Mouse (Mus musculus) cerebellum, postnatal 4 days (tissue): ENCODE results near the gene Hist1h3e.
"Not testable (repeated sequence)": the region's sequence is repeated elsewhere in the genome, so short reads cannot be mapped to it uniquely, and the experiment has no call there.

Experiments
- DNase-seq, 2 experiments: peaks; one replicate each; pipeline ENCODE4 v3.0.0; 2022; ENCODE audit warnings: low spot score in 2 of 2, mixed read lengths in 1 of 2

Hist1h3e gene

DNA sequence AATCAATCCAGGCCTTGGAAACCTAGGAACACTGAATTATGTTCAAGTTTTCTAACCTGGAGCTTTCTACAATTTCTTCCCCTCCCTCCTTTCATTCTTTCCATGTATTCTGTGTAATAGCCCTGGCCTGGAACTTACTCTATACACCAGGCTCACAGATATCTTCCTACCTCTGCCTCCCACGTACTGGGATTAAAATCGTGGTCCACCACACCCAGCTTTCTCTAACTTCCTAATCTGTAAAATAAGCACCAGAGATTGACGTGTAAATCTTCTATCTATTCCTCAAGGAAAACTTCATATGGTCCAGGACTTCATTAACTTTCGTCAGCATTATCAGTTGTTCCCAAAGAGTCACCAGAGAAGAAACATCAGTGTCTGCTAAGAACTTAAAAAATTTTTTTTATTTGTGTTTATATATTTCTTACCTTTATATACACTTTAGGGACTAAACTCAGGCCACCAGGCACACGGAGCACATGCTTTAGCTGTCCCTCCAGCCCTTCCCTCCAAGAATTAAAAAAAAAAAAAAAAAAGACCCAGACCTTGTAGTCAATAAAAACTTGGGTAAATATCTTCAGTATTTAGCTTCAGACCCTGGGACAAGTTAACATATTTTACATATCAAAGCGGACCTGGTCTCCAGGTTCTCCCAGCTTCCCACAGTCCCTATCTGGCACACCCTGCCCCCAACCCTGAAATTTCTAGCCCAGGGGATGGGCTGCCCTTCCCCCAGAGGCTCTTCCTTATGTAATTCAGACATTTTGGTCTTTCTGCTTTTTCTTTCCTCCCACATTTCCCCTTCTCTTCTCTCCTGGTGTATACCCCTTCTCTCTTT, 20.3 kb upstream of the Hist1h3e start:
- no peak for DNase-seq

DNA sequence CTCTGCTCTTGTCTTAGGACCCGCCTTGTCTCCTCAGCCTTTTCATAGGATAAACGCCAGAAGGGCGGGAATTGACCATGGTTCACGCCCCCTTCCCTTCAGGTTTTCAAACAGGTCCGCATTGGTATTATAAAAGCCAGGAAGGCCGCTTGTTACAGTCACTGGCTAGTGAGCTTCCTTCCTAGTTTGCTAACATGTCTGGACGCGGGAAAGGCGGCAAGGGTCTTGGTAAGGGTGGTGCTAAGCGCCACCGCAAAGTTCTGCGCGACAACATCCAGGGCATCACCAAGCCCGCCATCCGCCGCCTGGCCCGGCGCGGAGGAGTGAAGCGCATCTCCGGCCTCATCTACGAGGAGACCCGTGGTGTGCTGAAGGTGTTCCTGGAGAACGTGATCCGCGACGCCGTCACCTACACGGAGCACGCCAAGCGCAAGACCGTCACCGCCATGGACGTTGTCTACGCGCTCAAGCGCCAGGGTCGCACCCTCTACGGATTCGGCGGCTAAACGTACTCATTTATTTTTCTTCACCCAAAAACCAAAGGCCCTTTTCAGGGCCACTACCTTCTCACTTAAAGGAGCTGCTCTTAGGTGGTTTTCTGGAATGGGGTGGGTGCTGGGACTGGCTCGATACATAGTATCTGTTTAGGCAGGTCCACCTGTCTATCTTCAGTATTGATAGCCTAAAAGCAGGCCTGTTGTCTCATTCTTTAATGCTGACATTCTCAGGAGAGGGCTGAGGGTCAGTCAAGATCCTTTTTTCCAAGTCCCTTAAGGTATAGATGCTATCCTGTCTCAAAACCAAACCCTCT, 19.4 kb upstream of the Hist1h3e start, which contains the start of gene Hist1h4d:
Hist1h4d (plus strand) TSS at position 191 of the 811 bp plus-strand sequence.
- peak; percentile 77 to 95 for DNase-seq

DNA sequence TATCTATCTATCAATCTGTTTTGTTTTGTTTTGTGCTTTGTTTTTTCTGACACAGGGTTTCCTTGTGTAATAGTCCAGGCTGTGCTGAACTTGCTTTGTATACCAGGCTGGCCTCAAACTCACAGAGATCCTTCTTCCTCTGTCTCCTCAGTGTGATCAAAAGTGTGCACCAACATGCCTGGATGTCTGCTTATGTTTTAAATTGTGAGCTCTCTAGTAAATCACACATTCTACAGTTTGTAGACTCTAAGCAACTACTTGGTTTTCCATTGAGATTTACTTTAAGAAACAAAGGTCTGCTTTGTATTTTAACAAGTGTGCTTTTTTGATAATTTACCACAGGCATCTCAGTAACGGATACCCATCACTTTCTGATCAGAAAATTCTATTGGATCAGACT, 15.7 kb upstream of the Hist1h3e start:
- no peak for DNase-seq

DNA sequence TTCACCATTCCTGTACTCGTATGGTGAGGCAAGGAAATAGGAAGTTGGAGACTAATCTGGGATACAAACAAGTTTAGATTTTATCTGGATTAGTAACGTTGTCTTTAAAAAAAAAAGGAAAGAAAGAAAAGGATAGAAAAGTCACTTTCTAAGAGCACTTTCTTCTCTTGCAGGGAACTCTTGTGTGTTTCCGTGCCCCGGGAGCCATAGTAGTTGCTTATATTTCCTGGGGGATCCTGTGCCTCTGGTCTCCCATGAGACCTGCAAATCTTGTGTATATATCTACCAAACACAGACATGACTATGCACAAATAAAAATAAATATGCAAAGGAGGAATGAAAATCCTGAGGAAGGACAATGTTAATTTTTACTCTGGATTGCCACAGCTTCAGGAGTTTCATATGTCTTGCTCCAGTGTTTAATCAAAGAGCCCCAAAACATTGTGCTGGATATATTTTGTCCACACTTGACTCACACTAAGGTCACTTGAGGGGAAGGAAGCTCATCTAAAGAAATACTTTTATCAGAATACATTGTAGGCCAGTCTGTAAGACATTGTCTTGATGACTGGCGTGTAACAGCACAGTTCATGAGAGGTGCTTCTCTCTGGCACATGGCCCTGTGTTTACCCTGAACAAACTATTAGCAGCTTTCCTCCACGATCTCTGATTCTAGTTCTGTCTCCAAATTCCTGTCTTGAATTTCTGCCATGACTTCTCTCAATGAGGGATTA, 14.9 kb upstream of the Hist1h3e start:
- no peak for DNase-seq

DNA sequence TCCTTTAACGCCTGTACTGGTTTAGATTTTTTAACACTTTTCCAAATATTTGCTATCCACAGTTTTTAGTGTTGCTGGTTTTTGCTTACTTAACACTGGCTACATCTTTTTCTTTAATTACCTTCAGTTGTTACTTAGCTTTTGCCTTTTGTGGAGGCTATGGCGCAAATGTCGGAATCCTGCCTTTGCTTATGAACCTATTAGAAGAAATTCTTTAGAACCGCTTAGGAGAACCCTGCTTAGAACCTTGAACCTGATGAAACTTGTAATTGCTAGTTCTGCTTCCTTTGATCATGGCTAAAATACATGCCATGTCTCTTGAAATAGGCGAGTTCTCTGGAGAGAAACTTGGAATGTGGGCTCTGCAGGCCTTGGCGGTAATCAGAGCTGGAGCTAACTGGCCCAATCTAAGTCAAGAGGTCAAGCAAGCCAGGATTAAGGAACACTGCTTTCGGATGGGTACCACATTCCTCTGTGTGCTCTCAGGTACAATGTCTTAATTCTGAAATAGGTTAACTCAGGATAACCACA, 14.2 kb upstream of the Hist1h3e start:
- DNase-seq: no peak

DNA sequence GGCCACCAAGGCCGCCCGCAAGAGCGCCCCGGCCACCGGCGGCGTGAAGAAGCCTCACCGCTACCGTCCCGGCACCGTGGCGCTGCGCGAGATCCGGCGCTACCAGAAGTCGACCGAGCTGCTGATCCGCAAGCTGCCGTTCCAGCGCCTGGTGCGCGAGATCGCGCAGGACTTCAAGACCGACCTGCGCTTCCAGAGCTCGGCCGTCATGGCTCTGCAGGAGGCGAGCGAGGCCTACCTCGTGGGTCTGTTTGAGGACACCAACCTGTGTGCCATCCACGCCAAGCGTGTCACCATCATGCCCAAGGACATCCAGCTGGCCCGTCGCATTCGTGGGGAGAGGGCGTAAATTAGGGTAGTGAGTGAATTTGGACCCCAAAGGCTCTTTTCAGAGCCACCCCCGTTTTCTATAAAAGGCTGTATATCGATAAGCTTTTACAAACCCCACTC, 13.7 kb upstream of the Hist1h3e start:
- DNase-seq: not testable (repeated sequence)

DNA sequence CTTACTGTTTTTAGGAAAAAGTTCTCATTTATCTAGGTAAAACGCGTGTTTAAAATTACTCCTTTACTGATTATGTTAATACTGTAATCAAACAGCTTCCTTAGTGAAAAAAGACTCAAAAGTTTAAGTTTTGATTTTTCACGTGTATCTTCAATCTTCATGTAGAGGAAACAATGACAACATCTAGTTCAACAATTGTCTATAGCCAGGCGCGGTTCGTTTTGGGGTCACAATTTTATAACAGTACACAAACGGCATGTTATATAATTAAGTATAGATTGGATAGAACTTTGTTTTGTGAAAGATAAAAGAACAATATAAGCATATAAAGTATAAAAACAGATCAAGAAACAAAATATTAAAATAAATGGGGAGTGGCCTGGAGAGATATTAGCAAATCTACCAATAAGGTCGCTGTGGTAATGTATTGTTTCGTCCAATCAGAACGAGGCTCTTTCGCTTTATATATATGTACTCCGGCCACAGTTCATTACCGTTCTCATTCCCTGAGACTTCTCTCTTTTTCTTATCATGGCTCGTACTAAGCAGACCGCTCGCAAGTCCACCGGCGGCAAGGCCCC, 13.2 kb upstream of the Hist1h3e start, which contains the start of gene Hist1h3d:
Hist1h3d (plus strand) TSS at position 493 of the 581 bp plus-strand sequence.
- no peak for DNase-seq

DNA sequence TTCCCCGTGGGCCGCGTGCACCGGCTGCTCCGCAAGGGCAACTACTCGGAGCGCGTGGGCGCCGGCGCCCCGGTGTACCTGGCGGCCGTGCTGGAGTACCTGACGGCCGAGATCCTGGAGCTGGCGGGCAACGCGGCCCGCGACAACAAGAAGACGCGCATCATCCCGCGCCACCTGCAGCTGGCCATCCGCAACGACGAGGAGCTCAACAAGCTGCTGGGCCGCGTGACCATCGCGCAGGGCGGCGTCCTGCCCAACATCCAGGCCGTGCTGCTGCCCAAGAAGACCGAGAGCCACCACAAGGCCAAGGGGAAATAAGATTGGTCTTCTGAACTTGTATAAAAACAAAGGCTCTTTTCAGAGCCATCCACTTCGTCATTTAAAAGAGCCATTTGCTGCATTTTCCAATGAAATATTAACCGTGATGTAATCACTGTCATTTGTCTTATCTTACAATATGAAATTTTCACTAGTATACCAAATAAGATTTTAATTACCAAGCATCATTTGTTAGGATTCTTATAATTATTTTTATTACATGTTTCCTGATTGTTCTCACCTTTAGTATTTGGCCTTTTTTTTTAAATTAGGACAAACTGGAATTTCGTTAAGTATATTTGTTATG, 12.5 kb upstream of the Hist1h3e start:
- DNase-seq: not testable (repeated sequence)

DNA sequence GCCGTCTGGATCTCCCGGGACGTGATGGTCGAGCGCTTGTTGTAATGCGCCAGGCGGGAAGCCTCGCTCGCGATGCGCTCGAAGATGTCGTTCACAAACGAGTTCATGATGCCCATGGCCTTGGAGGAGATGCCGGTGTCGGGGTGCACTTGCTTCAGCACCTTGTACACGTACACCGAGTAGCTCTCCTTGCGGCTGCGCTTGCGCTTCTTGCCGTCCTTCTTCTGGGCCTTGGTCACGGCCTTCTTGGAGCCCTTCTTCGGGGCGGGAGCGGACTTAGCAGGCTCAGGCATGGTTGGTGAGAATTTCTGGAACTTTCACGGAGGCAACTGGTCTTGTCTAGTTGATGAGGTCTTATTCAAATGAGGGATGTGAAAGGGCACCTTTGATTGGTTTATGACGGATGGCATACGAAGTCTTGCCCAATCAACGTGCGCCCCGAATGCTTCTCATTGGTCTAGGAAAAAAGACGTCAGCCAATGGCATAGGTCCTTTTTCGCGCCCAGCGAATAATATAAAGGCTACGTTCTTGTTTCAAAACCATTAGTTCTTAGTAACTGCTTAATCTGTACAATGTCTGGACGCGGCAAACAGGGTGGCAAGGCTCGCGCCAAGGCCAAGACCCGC, 11.8 kb upstream of the Hist1h3e start, which contains the start of the genes Hist1h2bf and Hist1h2ad:
Hist1h2bf (minus strand) TSS at position 299 of the 627 bp plus-strand sequence.
Hist1h2ad (plus strand) TSS at position 484 of the 627 bp plus-strand sequence.
- peak; percentile 69 to 87 for DNase-seq

DNA sequence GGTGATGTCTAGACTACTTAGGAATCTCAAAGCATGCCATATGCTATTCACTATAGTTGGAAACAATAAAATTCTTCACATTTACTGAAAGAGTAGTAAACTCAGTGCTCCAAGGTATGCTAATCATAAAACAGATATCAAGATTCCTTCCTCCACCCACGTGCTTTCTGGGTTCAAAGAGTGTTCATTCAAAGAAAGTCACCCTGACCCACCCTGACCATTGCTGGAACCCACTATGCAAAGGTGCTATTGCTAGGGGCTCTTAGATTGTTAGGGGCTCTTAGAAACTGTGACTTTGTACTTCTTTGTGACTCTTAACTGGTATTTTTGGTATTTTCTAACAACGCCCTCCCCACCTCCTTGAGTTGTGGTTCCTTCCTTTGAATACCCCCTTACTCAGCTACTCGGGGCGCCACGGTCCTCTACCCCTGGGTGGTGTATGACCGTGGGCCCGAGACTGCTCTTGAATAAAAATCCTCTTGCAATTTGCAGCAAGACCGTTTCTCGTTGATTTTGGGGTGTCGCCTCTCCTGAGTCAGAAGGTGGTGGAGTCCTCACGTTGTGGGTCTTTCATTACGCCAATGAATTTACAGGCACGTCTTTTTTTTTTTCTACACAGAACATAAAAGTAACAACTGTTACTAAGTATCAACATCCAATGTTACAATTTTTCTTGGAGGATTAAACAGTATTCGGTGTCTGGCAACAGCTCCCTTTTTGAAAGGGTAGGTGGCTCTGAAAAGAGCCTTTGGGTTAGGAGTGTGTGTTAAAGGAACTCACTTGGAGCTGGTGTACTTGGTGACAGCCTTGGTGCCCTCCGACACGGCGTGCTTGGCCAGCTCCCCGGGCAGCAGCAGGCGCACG, 11.1 kb upstream of the Hist1h3e start:
- DNase-seq: not testable (repeated sequence)

DNA sequence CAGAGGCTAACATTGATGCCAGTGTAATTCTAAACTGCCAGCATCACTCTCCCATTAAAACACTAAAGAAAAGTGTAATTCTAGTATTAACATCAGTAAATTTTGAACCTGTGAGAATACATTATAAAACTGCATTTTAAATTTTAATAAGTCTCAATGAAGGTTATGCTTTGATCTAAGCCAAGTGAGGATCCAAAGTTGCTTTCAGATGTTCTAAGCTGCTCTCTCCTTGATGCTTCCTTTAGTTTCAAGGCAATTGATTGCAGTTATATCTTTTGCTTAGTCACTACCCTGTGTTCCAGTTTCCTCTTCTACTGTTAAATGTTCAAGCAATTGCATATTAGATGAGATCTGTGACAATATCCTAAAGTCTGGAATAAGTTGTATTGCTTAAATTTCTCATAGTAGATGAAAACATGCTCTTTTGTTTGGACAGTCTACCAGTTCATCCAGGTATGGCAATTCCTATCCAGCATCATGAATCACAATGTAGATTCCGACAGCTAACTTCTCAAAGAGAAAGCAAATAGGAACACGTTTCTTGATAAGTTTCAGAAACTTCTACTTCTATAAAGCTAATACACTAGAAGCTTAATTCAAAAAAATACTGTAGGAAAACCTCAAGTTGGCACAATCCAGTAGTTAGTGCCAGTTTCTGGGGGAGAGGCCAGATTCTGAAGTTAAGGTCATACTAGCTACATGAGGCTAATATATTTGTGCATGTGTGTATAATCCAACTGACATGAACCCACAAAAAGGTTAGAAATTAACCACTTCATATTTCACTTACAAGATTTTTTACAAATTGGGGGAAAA, 10.3 kb upstream of the Hist1h3e start:
- no peak for DNase-seq

DNA sequence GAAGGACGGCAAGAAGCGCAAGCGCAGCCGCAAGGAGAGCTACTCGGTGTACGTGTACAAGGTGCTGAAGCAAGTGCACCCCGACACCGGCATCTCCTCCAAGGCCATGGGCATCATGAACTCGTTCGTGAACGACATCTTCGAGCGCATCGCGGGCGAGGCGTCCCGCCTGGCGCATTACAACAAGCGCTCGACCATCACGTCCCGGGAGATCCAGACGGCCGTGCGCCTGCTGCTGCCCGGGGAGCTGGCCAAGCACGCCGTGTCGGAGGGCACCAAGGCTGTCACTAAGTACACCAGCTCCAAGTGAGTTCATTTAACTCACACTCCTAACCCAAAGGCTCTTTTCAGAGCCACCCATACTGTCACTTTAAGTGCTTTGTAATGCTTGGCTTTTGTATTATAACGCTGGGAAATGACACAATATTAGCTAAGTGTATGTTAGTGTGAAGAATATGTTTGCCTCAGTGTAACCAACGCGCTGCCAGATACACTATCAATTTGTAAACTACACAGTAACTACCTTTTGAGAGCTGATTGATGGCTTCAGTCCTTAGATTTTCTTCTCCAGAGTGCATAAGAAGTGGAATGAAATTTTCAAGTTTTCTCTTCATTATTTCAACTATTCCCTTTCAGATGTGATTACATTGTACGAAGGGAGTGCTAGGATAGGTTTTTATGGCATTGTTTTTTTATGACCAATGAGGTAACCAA, 9.5 kb upstream of the Hist1h3e start:
- not testable (repeated sequence) for DNase-seq

DNA sequence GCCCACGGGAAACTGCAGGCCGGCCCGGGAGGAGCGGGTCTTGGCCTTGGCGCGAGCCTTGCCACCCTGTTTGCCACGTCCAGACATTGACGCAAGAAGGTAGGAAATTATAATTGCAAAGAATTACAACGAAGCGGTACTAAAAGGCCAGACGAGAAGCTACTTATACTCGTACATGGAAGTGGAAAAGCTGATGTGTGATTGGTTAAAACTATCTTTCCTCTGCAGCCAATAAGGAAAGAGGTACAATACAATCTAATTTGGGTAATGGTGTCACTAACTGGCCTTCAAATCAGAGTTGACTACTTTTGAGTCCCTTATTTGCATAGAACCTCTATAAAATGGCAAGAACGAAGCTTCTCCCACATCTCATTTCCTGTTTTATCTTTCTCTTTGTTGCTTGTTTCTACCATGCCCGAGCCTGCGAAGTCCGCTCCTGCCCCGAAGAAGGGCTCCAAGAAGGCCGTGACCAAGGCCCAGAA, 8.9 kb upstream of the Hist1h3e start, which contains the start of the genes Hist1h2ae and Hist1h2bg:
Hist1h2ae (minus strand) TSS at position 199 of the 482 bp plus-strand sequence.
Hist1h2bg (plus strand) TSS at position 375 of the 482 bp plus-strand sequence.
- peak; percentile 34 to 61 for DNase-seq

DNA sequence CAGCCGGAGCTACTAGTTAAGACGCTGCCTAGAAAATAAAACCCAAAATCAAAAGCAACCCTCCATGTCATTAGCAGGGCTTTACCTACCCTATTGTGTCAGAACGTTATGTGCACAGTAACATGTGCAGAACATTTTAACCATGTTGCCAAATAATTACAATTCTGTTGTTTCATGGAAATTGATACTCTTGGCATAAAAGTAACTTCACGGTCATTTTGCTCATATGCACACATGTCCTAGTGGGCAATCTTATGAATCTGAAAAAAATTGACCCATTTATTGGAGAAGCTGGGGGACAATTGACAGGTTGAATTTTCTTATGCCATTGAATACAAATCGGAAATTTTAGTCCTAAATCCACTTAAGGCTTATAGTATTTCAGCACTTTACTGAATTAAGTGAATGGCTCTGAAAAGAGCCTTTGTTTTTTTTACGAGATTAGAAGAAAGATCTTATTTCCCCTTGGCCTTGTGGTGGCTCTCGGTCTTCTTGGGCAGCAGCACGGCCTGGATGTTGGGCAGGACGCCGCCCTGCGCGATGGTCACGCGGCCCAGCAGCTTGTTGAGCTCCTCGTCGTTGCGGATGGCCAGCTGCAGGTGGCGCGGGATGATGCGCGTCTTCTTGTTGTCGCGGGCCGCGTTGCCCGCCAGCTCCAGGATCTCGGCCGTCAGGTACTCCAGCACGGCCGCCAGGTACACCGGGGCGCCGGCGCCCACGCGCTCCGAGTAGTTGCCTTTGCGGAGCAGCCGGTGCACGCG, 8.3 kb upstream of the Hist1h3e start:
- not testable (repeated sequence) for DNase-seq

DNA sequence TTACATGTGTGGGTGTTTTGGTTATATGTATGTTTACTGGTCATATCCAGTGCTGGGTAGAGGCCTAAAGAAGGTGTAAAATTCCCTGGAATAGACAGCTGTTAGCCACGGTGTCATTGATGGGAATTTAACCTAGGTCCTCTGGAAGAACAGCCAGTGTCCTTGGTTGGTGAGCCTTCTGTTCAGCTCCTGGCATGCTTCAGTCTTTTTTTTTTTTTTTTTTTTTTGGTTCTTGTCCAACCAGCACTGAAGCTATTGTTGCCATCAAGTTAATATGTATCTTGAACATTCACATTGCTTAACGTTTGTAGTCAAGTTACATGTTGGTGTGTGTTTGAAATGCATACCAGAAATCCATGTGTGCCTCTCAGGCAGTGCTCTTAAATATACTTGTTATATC, 2.3 kb upstream of the Hist1h3e start:
- no peak for DNase-seq

DNA sequence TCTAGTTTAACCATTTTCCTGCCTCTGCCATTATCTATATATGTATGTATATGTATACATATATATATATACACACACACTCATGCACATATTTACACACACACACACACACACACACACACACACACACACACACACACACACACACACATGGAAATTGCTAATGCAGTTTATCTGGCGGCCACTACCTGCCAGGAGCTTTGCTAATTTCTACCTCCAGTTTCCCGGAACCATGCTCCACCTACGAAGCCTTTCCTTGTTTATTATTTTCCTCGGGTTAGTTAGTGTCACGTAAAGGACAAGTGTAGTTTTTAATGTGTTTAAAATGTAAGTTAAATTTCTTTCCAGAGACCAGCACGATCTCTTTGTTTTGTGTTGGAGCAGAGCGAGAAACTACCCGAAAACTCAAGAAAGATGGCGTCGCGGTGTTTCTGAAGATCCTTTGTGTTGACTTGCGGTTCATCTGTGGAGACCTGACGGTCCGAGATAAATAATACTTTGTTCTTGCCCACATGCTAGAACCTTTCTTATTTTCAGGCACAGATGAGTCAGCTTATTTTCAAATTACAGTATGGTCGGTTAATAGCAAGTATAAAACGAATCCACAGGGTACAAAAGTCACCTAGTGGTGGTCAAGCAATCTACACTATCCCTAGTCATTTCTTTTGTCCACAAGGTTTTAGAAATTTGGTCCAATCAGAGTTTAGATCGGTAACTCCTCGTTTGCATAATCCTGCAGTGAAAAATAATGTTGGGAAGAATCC, 712 bp upstream of the Hist1h3e start:
- no peak for DNase-seq
